Mouse (Mus musculus) 416B (cell line): ENCODE measurements around the gene Tmco1.
"Not testable (repeated sequence)": the region's sequence is repeated elsewhere in the genome, so short reads cannot be mapped to it uniquely, and the experiment has no call there.

Experiments
- DNase-seq: peaks from one replicate; pipeline ENCODE4 v3.0.0; 2011; ENCODE audit warnings: low read depth

Tmco1 gene

DNA sequence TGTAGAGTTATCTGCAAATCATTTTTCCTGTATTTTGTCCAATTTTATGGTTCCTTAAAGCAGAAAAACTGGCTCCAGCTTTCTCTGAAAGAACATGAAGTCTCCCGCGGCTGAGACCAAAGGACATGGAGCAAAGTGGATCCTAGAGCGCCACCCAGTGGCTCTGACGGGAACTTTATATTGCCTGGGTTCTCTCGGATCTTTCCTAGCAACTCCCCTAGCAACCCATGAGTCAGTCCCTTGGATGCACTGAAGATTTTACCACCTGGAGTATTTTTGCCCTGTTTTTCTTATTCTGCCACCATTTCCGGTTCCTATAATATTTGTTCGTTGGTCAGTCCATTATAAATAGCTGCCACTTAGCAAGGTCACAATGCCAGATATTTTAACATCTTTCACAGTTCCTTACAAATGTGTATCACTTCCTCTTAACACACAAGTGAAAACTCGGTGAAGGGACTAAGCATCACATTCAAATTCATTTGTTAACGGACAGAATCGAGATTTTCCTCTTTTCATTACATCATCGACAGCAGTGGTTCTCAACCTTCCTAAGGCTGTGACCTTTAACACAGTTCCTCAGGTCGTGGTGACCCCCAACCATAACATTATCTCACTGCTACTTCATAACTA lies 29.4 kb downstream of the Tmco1 start:
- peak; percentile 87 for DNase-seq

DNA sequence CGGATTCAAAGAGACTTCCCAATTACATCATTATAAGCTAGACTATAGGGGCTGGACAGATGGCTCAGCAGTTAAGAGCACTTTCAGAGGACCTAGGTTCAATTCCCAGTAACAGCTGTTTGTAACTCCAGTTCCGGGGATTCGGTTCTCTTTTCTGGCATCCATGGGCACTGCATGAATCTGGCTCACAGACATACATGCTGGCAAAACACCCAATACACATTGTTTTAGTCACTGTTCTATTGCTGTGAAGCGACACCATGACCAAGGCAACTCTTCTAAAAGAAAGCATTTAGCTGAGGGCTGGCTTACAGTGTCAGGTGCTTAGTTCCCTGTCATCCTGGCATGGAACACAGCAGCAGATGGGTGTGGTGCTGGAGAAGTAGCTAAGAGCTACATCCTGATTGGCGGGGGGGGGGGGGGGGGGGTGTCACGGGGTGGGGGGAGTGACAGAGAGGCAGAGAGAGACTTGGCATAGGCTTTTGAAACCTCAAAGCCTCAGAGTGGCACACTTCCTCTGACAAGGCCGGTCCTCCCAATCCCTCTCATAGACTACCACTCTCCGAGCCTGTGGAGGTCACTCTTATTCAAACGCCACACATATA lies 31.1 kb downstream of the Tmco1 start:
- DNase-seq = peak; percentile 85

DNA sequence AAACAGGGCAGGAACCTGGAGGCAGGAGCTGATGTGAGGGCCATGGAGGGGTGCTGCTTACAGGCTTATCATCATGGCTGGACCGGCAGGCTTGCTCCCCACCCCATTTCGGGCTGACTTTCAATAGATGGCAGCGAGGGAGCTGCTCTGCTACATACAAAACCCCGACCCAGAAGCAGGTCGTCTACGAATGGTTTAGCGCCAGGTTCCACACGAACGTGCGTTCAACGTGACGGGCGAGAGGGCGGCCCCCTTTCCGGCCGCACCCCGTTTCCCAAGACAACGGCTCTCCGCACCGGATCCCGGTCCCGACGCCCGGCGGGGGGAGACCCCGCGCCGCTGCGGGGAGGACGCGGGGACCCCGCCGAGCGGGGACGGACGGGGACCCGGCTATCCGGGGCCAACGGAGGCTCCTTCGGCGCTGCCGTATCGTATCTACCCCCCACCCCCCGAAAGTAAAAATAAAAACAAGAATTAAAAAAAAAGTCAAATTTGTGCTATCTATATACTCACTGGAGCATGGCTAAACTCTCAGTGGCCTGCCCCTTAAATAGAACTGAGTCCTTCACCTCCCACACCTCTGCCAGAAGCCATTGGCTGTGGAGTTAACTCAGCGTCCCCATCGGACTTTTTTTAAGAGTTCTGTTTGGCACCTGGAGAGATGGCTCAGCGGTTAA lies 32.1 kb downstream of the Tmco1 start:
- peak; percentile 52 for DNase-seq

DNA sequence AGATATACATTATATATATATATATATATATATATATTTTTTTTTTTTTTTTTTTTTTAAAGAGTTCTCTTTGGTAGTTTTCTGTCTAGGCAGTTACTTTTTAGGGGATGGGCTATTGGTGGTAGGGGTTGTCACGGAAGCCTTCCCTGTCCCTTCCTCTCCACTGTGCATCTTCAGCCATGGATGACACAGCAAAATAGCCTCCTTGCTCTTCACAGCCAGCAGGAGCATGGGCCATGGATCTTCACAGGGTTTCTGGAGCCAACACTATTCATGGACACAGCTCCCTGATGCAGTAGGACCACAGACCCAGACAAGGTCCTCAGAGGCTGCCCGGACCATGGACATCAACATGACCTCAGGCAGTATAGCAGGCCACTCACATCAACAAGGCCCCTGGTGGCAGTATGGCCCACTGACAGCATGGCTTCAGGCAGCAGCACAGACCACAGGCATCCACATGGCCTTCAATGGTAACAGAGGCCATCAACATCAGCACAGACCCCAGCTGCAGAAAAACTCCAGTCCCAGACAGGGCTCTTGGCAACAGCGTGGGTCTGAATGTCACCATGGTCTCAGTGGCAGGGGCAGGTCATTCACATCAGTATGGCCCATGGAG lies 32.8 kb downstream of the Tmco1 start:
- peak; percentile 45 for DNase-seq

DNA sequence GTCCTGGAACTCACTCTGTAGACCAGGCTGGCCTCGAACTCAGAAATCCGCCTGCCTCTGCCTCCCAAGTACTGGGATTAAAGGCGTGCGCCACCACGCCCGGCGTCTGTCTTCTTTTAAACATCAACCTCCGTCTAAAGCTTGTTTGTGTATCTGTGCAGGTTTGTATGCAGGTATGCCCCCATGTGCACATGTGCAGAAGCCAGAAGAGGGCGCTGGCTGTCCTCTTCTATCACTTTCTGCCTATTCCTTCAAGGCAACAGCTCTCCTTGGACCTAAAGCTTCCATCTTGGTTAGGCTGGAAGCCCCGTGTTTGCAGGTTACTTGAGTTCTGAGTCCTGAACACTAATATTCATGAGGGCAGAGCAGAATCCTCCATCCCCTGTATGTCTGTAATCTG lies 34.7 kb downstream of the Tmco1 start:
- DNase-seq = peak; percentile 8

DNA sequence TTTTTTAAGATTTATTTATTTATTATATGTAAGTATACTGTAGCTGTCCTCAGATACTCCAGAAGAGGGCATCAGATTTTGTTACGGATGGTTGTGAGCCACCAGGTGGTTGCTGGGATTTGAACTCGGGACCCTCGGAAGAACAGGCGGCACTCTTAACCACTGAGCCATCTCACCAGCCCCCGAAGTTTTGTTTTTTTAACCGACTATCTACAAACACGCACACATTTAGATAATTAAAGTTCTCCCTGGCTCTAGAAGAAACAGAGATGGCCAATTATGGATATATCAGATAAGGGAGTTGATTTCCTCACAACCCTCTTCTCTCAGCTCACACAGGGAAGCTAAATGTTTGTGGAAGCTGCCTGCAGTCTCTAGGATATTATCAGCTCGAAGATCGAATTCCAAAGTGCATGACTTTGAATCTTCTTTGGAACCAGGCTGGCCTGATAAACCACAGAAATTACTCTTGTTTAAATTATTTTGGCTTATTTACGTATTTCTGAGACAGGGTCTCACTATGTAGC lies 37.9 kb downstream of the Tmco1 start:
- not testable (repeated sequence) for DNase-seq

DNA sequence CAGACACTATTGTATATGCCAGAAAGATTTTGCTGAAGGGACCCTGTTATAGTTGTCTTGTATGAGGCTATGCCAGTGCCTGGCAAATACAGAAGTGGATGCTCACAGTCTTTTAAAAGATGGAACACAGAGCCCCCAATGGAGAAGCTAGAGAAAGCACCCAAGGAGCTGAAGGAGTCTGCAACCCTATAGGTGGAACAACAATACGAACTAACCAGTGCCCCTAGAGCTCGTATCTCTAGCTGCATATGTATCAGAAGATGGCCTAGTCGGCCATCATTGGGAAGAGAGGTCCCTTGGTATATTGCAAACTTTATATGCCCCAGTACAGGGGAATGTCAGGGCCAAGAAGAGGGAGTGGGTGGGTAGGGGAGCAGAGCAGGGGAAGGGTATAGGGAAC lies 41.0 kb downstream of the Tmco1 start:
- peak; percentile 71 for DNase-seq

DNA sequence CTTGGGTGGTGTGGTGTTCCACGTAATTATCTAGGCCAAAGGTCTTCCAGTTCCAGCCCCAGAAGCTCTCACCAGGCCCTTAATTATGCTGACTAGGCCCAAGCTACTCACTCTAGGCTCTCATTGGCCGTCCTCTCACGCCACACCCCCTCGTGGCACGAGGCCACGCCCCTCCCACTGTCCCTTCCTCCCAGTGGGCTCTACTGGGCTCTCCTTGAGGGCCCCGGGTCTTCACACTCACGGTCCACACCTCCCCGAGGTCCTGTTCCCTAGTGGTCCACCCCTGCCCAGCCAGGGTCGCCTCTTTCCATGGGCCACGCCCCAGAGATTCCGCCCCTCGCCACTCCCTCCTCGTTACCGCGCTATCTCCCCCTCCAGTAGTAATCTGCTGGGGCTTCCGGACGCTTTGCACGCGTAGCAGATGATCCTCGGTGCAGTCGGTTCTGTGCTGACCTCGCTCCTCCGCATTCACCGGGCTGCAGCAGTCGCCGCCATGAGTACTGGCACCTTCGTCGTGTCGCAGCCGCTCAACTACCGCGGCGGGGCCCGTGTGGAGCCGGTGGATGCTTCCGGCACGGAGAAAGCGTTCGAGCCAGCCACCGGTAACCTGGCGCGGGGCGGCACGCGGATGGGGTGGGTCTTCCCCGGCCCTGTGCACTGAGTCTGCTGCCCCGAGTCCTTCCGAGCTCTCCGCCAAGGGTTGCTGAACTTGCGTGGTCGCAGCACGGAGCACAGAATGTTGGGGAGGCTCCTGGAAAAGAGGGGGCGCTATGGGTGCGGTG lies 41.8 kb downstream of the Tmco1 start, which contains the start of gene Aldh9a1:
Aldh9a1 (plus strand) TSS at position 177 of the 782 bp plus-strand sequence.
- DNase-seq = peak; percentile 98

DNA sequence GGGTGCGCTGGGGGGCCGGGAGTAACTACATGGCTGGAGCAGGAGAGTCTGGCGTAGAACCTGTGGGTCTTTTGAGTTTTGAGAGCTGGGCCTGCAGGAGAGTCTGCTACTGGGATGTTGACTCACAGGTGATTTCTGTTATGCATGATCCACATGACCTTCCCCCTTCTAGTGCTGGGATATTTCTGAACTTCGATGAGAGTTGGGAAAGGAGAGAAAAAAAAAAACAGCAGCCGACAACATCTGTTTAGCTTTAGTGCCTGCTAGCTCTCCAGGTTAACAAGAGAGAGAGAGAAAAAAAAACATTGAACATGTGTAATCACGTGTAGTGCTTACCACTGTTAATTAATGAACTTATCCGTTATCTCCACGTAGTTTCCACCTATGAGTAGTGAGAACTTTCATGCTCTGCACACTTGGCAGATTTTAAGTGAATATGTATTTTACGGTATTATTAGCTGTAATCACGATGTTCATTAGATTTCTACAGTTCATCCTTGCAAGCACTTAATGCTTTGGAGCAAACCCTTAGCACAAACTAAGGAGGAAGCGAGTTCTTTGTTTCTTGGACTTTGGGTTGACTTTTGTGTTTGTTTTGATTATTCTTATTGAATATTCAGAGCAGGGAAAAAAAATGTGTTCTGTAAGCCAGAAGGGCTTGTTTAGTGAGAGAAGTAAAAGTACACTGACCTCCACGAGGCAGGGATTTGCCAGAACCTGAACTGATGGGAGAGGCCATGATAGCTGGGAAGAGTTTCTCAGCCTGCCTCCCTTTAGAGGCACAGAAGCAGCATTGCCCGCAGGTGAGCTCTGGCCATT lies 42.6 kb downstream of the Tmco1 start:
- DNase-seq = no peak

DNA sequence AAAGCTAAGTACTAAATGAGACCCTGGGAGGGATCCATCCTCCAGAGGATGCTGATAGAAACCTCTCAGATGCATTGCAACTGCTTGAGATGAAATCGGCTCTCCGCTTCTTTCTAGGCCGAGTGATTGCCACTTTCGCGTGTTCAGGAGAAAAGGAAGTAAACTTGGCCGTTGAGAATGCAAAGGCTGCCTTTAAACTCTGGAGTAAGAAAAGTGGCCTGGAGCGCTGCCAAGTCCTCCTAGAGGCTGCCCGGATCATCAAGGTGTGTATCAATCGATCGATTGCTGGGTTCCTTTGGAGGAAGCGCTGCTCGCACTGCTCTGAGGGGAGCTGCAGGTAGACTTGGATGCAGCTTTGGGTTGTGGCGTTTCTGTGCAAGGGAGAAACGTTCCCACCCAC lies 44.2 kb downstream of the Tmco1 start:
- DNase-seq = no peak

DNA sequence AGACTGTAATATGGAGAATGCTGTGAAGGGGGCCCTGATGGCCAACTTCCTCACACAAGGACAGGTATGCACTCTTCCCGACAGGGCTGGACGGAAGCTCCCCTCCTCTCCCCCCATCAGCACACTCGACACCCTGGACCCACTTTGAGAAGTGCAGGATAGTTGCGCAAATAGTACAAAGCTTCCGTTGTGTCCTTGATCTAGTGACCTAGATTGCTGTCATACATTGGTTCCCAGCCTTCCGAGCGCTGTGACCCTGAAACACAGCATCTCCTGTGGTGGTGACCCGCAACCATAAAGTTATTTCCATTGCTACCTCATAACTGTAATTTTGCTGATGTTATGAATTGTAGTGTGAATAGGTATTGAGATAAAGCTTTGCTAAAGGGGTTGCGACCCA lies 49.2 kb downstream of the Tmco1 start:
- DNase-seq = no peak

DNA sequence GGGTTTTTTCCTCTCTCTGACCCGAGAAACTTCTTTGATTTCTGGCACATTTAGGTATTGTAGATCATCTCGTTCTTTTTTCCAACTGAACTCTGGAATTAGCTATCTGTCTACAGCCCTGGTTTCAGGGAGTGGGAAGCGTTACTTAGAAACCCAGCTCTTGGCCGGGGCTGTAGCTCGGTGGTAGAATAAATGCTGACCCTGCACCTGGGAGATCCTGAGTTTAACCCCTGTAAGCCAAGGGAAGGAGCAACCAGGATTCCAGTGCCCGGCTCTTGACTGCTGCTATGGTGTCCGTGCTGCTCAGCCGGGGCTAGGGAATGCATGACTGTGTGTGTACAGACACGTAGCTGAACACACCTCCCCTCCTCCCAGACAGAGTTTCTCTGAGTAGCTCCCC lies 50.6 kb downstream of the Tmco1 start:
- DNase-seq = no peak

DNA sequence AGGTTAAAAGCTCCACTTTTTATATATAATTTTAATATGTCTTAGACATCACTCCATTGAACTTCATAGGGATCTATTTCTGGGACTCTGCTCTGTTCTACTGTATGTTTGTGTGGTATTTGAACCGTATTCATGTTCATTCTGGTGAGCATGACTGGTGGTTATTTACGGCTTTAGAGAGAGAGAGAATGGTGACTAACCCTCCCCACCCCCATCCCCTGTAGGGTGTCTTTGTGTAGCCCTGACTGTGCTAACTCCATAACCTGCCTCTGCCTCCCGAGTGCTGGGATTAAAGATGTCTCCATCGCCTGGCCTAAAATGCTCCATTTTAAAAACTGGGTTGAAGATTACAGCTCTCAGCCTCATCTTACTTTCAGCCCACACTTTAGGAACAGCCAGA lies 52.1 kb downstream of the Tmco1 start:
- DNase-seq = no peak

DNA sequence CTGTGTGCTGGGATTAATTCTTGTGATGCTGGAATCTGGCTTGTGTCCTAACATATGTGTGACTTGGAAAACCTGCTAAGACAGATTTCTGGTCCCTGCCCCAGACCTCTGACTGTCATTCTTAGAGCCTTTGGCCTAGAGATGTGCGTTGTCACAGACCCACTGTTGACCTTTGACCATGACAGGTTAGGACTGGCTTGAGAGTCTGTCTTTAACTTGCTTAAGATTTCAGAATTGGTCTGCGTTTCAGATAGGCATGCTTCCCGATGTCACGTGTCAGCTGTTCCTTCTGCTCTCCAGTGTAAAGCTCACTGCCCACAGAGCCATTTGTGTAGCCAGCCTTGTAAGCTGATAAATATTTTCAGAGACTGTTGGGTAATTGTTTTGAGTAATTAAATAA lies 54.6 kb downstream of the Tmco1 start:
- no peak for DNase-seq

DNA sequence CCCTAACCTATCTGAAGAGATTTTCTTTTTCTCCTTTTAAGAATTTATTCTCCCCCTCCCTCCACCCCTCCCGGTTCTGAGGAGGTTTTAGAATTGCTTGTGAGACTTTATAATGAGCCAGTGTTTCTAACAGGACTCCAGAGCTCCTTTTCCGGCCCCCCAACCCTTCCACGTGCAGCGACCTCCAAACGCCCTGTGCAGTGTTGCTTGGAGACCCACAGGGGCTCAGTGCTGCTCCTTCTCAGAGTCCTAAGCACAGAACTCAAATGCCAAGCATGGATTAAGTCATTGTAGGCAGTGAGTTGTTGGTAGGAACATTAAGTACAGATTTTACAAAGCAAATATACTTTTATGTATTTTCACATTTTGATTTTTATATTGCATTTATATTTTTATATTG lies 55.1 kb downstream of the Tmco1 start:
- no peak for DNase-seq

DNA sequence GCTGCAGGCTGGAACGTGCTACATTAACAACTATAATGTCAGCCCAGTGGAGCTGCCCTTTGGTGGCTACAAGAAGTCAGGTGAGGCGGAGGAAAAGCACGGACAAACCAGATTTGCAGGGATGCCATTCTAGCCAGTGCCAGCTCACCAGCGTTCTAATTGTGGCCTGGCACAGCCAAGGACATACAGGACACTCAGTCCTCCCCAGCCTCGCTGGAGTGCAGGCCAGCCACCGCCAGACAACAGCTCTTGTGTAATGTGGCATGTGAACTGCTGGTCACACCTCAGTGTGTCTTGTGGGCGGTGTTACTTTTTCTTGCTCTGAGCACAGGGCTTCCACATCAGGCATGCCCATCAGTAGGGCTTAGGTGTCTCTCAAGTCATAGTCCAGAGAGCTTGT lies 57.6 kb downstream of the Tmco1 start:
- no peak for DNase-seq

DNA sequence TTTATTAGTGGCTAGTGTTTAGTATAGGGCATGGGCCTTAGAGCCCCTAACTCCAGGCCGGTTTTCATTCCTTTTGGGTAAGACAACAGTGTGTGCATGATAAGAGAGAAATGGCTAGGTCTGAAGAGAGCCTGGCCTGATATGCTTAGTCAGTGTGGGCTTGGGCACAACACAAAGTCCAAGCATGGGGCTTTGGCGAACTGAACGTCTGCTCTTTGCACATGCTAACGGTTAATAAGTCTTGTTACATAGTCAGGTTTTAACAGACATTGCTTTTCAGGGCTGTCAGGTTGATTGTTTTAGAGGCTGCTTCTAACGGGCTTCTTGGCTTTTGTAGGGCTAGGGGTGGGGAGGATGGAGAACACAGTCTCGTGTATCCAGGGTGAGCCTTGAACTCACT lies 58.4 kb downstream of the Tmco1 start:
- DNase-seq = no peak

DNA sequence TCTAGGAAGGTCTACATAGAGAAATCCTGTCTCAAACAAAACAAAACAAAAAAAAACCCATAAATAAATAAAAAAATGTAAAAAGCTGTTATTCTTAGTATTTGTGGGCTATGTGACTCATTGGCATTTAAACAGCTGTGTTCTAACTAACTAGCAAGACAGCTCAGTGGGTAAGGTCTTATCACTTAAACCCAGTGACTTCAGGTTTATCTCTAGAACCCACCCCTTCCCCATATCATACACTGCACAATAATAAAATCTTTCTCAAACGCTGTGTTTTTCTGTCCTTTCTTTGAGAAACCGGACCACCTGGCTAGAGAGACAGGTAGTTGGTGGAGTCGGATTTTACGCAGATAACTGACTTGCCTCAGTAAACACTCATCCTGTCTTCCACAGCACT lies 59.8 kb downstream of the Tmco1 start:
- DNase-seq = peak; percentile 41

DNA sequence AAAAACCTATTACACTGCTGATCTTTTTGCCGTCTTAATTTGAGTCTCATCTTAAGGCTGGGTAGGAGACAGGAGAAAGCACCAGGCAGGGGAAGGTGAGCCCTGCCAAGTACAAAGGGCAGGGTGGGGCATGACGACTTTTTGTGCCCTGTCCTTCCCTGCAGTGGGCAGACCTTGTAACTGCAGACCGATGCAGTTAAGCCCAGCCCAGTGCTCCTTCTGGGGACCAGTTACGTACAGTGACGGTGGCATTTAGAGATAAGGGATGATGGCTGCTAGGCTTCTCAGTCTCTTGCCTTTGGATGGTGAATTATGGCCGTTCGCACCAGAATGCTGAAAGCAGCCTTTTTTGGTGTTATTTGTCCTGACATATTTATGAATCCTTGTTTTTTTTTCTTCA lies 60.3 kb downstream of the Tmco1 start:
- DNase-seq = no peak

DNA sequence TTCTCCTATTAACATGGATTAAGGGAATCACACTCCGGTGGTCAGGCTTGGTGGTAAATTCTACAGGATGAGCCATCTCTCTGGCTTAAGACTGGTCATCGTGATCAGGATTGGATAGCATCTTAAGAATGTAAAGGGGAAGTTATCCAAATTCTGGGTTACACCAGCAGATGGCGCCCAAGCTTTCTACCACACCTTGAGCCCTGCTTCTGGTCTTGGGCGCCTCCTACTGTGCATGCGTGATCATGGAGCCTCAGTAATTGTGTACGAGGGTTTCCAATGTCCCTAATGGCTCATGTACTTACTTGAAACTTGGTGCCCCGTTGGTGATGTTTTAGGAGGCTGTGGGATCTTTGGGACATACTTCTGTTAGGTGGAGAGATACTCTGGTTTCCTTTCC lies 61.7 kb downstream of the Tmco1 start:
- peak; percentile 92 for DNase-seq

DNA sequence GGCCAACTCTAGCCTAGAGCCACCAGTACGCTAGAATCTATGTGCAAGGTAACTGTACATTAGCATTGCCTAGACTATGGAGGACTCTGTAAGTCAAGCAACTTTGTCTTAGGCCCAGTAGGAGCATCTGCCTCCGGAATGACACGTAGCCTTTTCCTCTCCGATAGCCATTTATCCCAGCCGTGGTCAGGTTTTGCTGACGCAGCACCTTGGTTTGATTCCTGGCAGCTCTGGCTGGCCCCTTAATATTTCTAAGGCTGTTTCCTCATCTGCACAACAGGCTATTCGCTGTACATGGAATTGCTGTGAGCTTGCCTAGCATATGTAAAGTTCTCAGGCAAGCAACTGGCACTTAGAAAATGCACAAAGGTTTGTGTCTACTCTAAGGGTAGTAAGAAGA lies 64.6 kb downstream of the Tmco1 start:
- DNase-seq = no peak
